Mouse (Mus musculus): ENCODE data around the gene Ptchd4. TPM values are rescaled to one million over a fixed set of nuclear protein-coding genes. Genes with fewer than 3 reads are reported as not detected.

Ptchd4 gene
- total and polyA plus RNA-seq, 3 experiments = not detected

DNA sequence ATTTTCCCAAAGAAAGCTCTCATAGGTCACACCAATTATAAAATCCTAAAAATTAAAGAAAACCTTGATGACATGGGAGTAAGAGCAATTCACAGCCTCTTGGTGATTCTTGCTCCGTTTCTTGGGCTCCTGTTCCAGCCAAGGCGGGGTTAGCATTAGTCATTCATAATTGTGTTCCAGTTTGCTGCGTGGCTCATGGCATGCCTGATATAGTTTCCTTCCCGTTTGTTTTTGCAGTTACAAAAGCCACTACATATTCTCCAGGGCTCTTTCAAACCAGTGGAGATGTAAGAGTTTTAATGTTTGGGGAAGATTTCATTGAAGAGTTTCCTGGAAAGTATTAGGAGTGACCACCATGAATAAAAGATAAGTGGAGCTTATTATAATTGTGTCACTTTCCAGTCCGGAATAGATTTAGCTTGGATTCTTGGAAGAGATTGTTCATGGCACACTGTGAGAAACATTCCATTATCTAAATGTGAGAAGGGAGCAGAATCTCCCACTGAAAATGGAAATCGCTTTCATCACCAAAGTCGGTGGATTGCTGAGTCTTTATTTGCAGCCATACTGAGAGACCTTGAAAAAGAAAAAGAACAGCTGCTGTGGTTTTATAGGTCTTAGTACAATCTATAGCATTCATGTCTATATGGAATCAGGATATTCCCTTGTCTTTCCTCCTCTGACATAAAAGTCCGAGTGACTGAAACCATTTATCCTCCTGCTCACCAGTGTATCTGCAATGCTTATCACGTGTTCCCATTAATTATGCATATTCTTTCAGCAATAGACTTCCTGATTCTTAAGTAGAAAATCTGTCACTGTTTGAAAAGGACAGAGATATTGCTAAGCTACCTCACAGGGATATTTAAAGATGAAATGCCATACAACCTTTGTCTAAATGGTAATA, 193.9 kb downstream of the Ptchd4 start:
- no peak for DNase-seq (ENCODE audit: low read depth, low spot score)
- H3K4me3 ChIP-seq (ENCODE audit: control insufficient read depth in 1 of 2, insufficient read depth in 1 of 2, low read depth in 2 of 2, low read length in 2 of 2) = no peak overlapping the region
- no peaks in the 10 kb centered on the region for H3K36me3 ChIP-seq (ENCODE audit: control insufficient read depth in 1 of 2, insufficient read depth in 2 of 2, low read length in 2 of 2)
- TF ChIP-seq POLR2AphosphoS5 (IDR thresholded peaks at IDR 0.05; ENCODE audit: borderline replicate concordance, low read depth, low read length) (no peak), NELFE (IDR thresholded peaks at IDR 0.05; ENCODE audit: low read depth, low read length) (no peak)
- no peaks in the 10 kb centered on the region for H3K9me3 ChIP-seq (replicated peaks; ENCODE audit: insufficient read depth, low read length)
- H3K27ac ChIP-seq (ENCODE audit: control insufficient read depth, low read depth, low read length) = no peak overlapping the region
- no peaks in the 10 kb centered on the region for H3K4me1 ChIP-seq (ENCODE audit: control insufficient read depth in 1 of 2, insufficient read depth in 2 of 2, low read length in 2 of 2)
- H3K27me3 ChIP-seq (ENCODE audit: control insufficient read depth in 1 of 2, insufficient read depth in 2 of 2, low read length in 2 of 2) = no peaks in the 10 kb centered on the region
- H3K79me2 ChIP-seq (ENCODE audit: control insufficient read depth, insufficient read depth, low read length, poor library complexity) = no peaks in the 10 kb centered on the region
- no peak overlapping the region for H3K9ac ChIP-seq (ENCODE audit: control insufficient read depth, low read depth, low read length, poor library complexity, severe bottlenecking)

DNA sequence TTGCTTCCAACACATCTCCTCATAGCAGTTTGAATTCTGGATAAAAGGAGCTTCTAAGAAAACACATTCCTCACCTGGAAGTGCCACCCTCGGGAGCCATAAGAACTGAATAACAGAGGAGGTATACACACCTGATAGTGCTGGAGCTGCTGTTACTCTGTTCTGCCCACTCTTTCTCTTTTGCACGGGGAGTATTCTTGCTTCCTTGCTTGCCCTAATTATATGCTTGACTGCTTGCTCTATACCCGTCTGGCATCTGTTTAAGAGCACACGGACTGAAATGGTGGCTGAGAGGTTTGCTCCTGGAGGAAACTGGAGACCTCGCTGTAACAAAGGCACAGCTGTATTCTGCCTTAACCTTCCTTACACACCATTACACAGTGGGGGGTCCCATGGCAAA, 214.4 kb downstream of the Ptchd4 start:
- TF ChIP-seq RCOR1 (IDR thresholded peaks at IDR 0.05; ENCODE audit: low read depth, low read length) (no peak), TBP (IDR thresholded peaks at IDR 0.05; ENCODE audit: low read depth, low read length) (no peak), MYB (IDR thresholded peaks at IDR 0.05; ENCODE audit: low read depth, low read length) (no peak), USF1 (IDR thresholded peaks at IDR 0.05; ENCODE audit: low read depth, low read length) (no peak), MAX (IDR thresholded peaks at IDR 0.05; ENCODE audit: low read length) (no peak), KAT2A (conservative IDR thresholded peaks at IDR 0.05; ENCODE audit: low read depth, low read length) (no peak), MXI1 (IDR thresholded peaks at IDR 0.05; ENCODE audit: low read depth, low read length) (no peak), JUND (IDR thresholded peaks at IDR 0.05; ENCODE audit: low read depth, low read length) (no peak), TAL1 (IDR thresholded peaks at IDR 0.05; ENCODE audit: low read length) (no peak), NELFE (IDR thresholded peaks at IDR 0.05; ENCODE audit: low read depth, low read length) (no peak), CHD2 (IDR thresholded peaks at IDR 0.05; ENCODE audit: low read length) (no peak), ZMIZ1 (IDR thresholded peaks at IDR 0.05; ENCODE audit: low read depth, low read length) (no peak), GABPA (IDR thresholded peaks at IDR 0.05; ENCODE audit: low read depth, low read length) (no peak), MAZ (IDR thresholded peaks at IDR 0.05; ENCODE audit: low read depth, low read length) (no peak), GATA1 (IDR thresholded peaks at IDR 0.05; ENCODE audit: low read depth, low read length) (no peak)
- Histone ChIP-seq H3K27me3 (ENCODE audit: control insufficient read depth in 1 of 2, insufficient read depth in 2 of 2, low read length in 2 of 2) (no peaks in the 10 kb centered on the region), H3K9me3 (replicated peaks; ENCODE audit: insufficient read depth, low read length) (no peaks in the 10 kb centered on the region), H3K4me1 (ENCODE audit: control insufficient read depth in 1 of 2, insufficient read depth in 2 of 2, low read length in 2 of 2) (no peaks in the 10 kb centered on the region), H3K79me2 (ENCODE audit: control insufficient read depth, insufficient read depth, low read length, poor library complexity) (no peaks in the 10 kb centered on the region), H3K9ac (ENCODE audit: control insufficient read depth, low read depth, low read length, poor library complexity, severe bottlenecking) (no peak overlapping the region), H3K27ac (ENCODE audit: control insufficient read depth, low read depth, low read length) (no peak overlapping the region), H3K4me3 (ENCODE audit: control insufficient read depth in 1 of 2, insufficient read depth in 1 of 2, low read depth in 2 of 2, low read length in 2 of 2) (no peak overlapping the region), H3K36me3 (ENCODE audit: control insufficient read depth in 1 of 2, insufficient read depth in 2 of 2, low read length in 2 of 2) (no peaks in the 10 kb centered on the region)
- DNase-seq (ENCODE audit: low read depth, low spot score) = no peak
